Mouse (Mus musculus) right cerebral cortex, postnatal 10 days (tissue): Measurements from ENCODE around the gene Morn3.

Source experiments
- DNase-seq, 2 experiments: peaks; one replicate each; pipeline ENCODE4 v3.0.0; 2021; ENCODE audit warnings: low spot score in 2 of 2

Gene Morn3

GRCm38 (mm10) chr5:122994303-122994846 is 52.4 kb downstream of the Morn3 start:
- DNase-seq: peak; percentile 91 to 93

GRCm38 (mm10) chr5:122993811-122994210 is 53.0 kb downstream of the Morn3 start:
- no peak for DNase-seq

- no peak for DNase-seq
Measured at GRCm38 (mm10) chr5:122991350-122992004, 55.3 kb downstream of the Morn3 start.

- no peak for DNase-seq
Measured at GRCm38 (mm10) chr5:122990411-122991160, 56.2 kb downstream of the Morn3 start.

GRCm38 (mm10) chr5:122989551-122990330 is 57.1 kb downstream of the Morn3 start, which contains the start of gene Kdm2b:
TSS of gene Kdm2b (minus strand) at chr5:122989823.
- no peak for DNase-seq

- peak; percentile 80 to 82 for DNase-seq
Measured at GRCm38 (mm10) chr5:122989001-122989525, 57.8 kb downstream of the Morn3 start.

- DNase-seq: peak; percentile 61 to 64
Measured at GRCm38 (mm10) chr5:122988021-122988751, 58.6 kb downstream of the Morn3 start.

GRCm38 (mm10) chr5:122987211-122988020 is 59.4 kb downstream of the Morn3 start:
- peak; percentile 54 to 67 for DNase-seq

GRCm38 (mm10) chr5:122986091-122986493 is 60.7 kb downstream of the Morn3 start:
- DNase-seq: no peak
